In the genomic region with DNA sequence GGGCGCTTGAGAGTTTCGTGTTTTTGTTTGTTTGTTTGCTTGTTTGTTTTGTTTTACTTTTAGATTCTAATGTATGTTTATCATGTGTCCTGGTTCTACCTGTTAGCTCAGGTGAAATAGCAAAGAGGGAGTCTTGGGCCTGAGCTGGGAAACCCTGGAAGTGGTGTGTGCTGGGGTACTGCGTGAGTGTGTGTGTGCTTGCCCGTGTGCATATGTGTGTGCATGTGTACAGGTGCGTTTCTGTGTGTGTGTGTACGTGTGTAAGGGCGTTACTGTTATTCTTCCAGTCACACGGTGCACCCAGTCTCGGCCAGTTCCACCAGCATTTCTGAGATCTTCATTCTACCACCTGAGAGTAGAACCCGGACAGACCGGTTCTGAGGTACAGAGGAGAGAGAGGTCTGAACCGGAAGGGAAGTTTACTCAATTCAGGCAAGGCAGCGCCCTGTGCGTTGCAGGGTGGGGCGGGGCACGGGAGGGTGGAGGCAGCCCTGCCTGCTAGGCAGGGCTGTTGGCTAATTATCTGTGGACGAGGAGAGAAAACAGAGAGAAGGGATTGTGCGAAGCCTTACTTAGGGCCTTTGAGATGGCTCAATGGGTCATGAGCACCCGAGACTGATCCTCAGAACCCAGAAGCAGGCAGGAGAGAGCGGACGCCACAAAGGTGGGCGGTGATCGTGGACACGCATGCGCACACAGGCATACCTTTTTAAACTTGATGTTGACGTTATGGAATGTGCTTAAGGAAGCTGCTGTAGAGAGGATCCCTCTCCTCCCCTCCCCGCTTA, we compare ENCODE assay signal across 8 mouse cellular contexts. TPM values are rescaled to one million over a fixed set of nuclear protein-coding genes. Genes with fewer than 3 reads are reported as not detected.
DNase-seq lines count a peak whose midpoint lies in the region; ATAC-seq and TF ChIP-seq lines count a peak whose summit lies in the region.

No protein-coding gene starts in this region.

- peak overlapping the region; percentile 39 for H3K4me2 ChIP-seq in forebrain, embryonic 14.5 days (ENCODE audit: low read length)

- TF ChIP-seq CTCF in ES-Bruce4 (IDR thresholded peaks at IDR 0.05; ENCODE audit: low read depth, low read length) = no peak

- peak; percentile 53; the same call in 1 of the 2 replicates for TF ChIP-seq EP300 in ES-Bruce4 (IDR thresholded peaks at IDR 0.05; ENCODE audit: insufficient read depth, low read depth, low read length)

- H3K9ac ChIP-seq in ES-Bruce4 (ENCODE audit: low read depth, poor library complexity, severe bottlenecking) = peak overlapping the region; percentile 25; the same call in 1 of the 2 replicates
- peak overlapping the region; percentile 54 for H3K9ac ChIP-seq in forebrain, embryonic 14.5 days (ENCODE audit: low read length)

- 62% methylated on average over 27 of the region's 27 CpGs for WGBS in forebrain, embryonic 14.5 days

- DNase-seq in adrenal gland, adult 2 months = peak; percentile 33
- DNase-seq in adrenal gland, postnatal 14 days = no peak
- DNase-seq in forebrain, embryonic 14.5 days (ENCODE audit: low spot score) = peak; percentile 24
- DNase-seq in kidney, postnatal 36 days = peak; percentile 21 to 32
- peak; percentile 49 to 52 for DNase-seq in thymus, postnatal 36 days
- DNase-seq in gastrocnemius, adult 18-20 months (ENCODE audit: low spot score) = no peak

- peaks cover 2% of the 10 kb centered on the region for H3K4me1 ChIP-seq in ES-Bruce4 (ENCODE audit: control insufficient read depth, insufficient read depth, low read length)
- H3K4me1 ChIP-seq in forebrain, embryonic 14.5 days (ENCODE audit: control insufficient read depth, insufficient read depth, low read length) = no peaks in the 10 kb centered on the region
- H3K4me1 ChIP-seq in megakaryocyte, embryonic 14.5 days = peaks cover 23% of the 10 kb centered on the region

- H3K27me3 ChIP-seq in ES-Bruce4 (ENCODE audit: control insufficient read depth, insufficient read depth, low read length, poor library complexity, severe bottlenecking) = no peaks in the 10 kb centered on the region
- H3K27me3 ChIP-seq in forebrain, embryonic 14.5 days (replicated peaks; ENCODE audit: control insufficient read depth, insufficient read depth, low read length) = no peaks in the 10 kb centered on the region
- H3K27me3 ChIP-seq in megakaryocyte, embryonic 14.5 days (replicated peaks) = no peaks in the 10 kb centered on the region

- TF ChIP-seq POLR2A in ES-Bruce4 (IDR thresholded peaks at IDR 0.05; ENCODE audit: insufficient read depth, low read length) = no peak

- H3K4me3 ChIP-seq in ES-Bruce4 (ENCODE audit: low read depth, low read length) = peak overlapping the region; percentile 38
- peak overlapping the region; percentile 20; the same call in 1 of the 2 replicates for H3K4me3 ChIP-seq in forebrain, embryonic 14.5 days (ENCODE audit: low read depth, low read length)
- peak overlapping the region; percentile 87 for H3K4me3 ChIP-seq in megakaryocyte, embryonic 14.5 days (replicated peaks)

- ATAC-seq in forebrain, embryonic 14.5 days = no peak

- H3K9me3 ChIP-seq in ES-Bruce4 (replicated peaks; ENCODE audit: control insufficient read depth, insufficient read depth, low read length, poor library complexity, severe bottlenecking) = peaks cover 16% of the 10 kb centered on the region
- no peaks in the 10 kb centered on the region for H3K9me3 ChIP-seq in forebrain, embryonic 14.5 days (replicated peaks; ENCODE audit: control insufficient read depth, low read length)
- no peaks in the 10 kb centered on the region for H3K9me3 ChIP-seq in megakaryocyte, embryonic 14.5 days

- no peaks in the 10 kb centered on the region for H3K36me3 ChIP-seq in ES-Bruce4 (ENCODE audit: control insufficient read depth, insufficient read depth, low read length, poor library complexity, severe bottlenecking)
- H3K36me3 ChIP-seq in forebrain, embryonic 14.5 days (ENCODE audit: control insufficient read depth, insufficient read depth, low read length) = no peaks in the 10 kb centered on the region
- H3K36me3 ChIP-seq in megakaryocyte, embryonic 14.5 days (replicated peaks; ENCODE audit: low read length) = no peaks in the 10 kb centered on the region

- H3K27ac ChIP-seq in ES-Bruce4 (ENCODE audit: insufficient read depth, low read length) = peak overlapping the region; percentile 77
- no peak overlapping the region for H3K27ac ChIP-seq in forebrain, embryonic 14.5 days (ENCODE audit: low read depth, low read length)

RNA-seq across cellular contexts. Expression of a gene that starts 25.3 kb away (rescaled TPM):
- 1 to 10 TPM; 3.6 to 8.3 TPM for total RNA-seq in adrenal gland, adult 2 months (2021)
- 2.5 and 4.1 TPM in 2 replicates for polyA plus RNA-seq in adrenal gland, adult 2 months (2012; rRNA removed)
- total RNA-seq in adrenal gland, postnatal 14 days (2021) = 7.3 and 9.7 TPM in 2 replicates
- polyA plus RNA-seq in ES-Bruce4 (2011; ENCODE audit: insufficient read depth, insufficient read length, low read depth, missing spikeins) = 4.7 and 5.2 TPM in 2 replicates
- 24.3 and 26.1 TPM in 2 replicates for polyA plus RNA-seq in forebrain, embryonic 14.5 days (2014; fragmentation: Nextera tagmentation; extraction: Ambion mirVana)
- 4.6 and 9.8 TPM in 2 replicates for polyA plus RNA-seq in megakaryocyte, embryonic 14.5 days (2012; ENCODE audit: insufficient read depth, low replicate concordance)
- 1 to 10 TPM; 1.3 to 1.4 TPM for total RNA-seq in gastrocnemius, adult 18-20 months (2021)

RNA-seq across cellular contexts. Expression of a gene that starts 40.6 kb away (rescaled TPM):
- 10 to 100 TPM; 29.7 to 45.8 TPM for total RNA-seq in adrenal gland, adult 2 months (2021)
- 23.5 and 25.1 TPM in 2 replicates for polyA plus RNA-seq in adrenal gland, adult 2 months (2012; rRNA removed)
- total RNA-seq in adrenal gland, postnatal 14 days (2021) = 59.6 and 66.3 TPM in 2 replicates
- 123 and 146 TPM in 2 replicates for polyA plus RNA-seq in ES-Bruce4 (2011; ENCODE audit: insufficient read depth, insufficient read length, low read depth, missing spikeins)
- 3.0 and 6.9 TPM in 2 replicates for polyA plus RNA-seq in forebrain, embryonic 14.5 days (2014; fragmentation: Nextera tagmentation; extraction: Ambion mirVana)
- polyA plus RNA-seq in megakaryocyte, embryonic 14.5 days (2012; ENCODE audit: insufficient read depth, low replicate concordance) = 21.9 and 94.2 TPM in 2 replicates
- 1 to 10 TPM; 3.7 to 7.0 TPM for total RNA-seq in gastrocnemius, adult 18-20 months (2021)

RNA-seq across cellular contexts. Expression of a gene that starts 57.1 kb away (rescaled TPM):
- total RNA-seq in adrenal gland, adult 2 months (2021) = not detected
- not detected in 2 replicates for polyA plus RNA-seq in adrenal gland, adult 2 months (2012; rRNA removed)
- total RNA-seq in adrenal gland, postnatal 14 days (2021) = not detected in 2 replicates
- polyA plus RNA-seq in ES-Bruce4 (2011; ENCODE audit: insufficient read depth, insufficient read length, low read depth, missing spikeins) = not detected in 2 replicates
- polyA plus RNA-seq in forebrain, embryonic 14.5 days (2014; fragmentation: Nextera tagmentation; extraction: Ambion mirVana) = not detected in 2 replicates
- polyA plus RNA-seq in megakaryocyte, embryonic 14.5 days (2012; ENCODE audit: insufficient read depth, low replicate concordance) = 0.94 TPM in 1 of 2 replicates, not detected in the other
- total RNA-seq in gastrocnemius, adult 18-20 months (2021) = not detected

RNA-seq across cellular contexts. Expression of a gene that starts 59.3 kb away (rescaled TPM):
- total RNA-seq in adrenal gland, adult 2 months (2021) = 1 to 10 TPM; 3.0 to 5.0 TPM
- 0.49 and 0.99 TPM in 2 replicates for polyA plus RNA-seq in adrenal gland, adult 2 months (2012; rRNA removed)
- 2.6 and 11.3 TPM in 2 replicates for total RNA-seq in adrenal gland, postnatal 14 days (2021)
- 9.9 TPM in 2 replicates for polyA plus RNA-seq in ES-Bruce4 (2011; ENCODE audit: insufficient read depth, insufficient read length, low read depth, missing spikeins)
- 4.5 and 4.8 TPM in 2 replicates for polyA plus RNA-seq in forebrain, embryonic 14.5 days (2014; fragmentation: Nextera tagmentation; extraction: Ambion mirVana)
- polyA plus RNA-seq in megakaryocyte, embryonic 14.5 days (2012; ENCODE audit: insufficient read depth, low replicate concordance) = not detected in 2 replicates
- total RNA-seq in gastrocnemius, adult 18-20 months (2021) = under 1 TPM; 0.48 to 0.93 TPM

Comparison
In these comparisons a context has a peak if more than half of its experiments do, and no peak if none do; other contexts are left out.
1. DNase-seq: peak in adrenal gland, adult 2 months (single experiment), forebrain, embryonic 14.5 days (single experiment), kidney, postnatal 36 days (2 of 2) and thymus, postnatal 36 days (2 of 2); none in adrenal gland, postnatal 14 days (single experiment) and gastrocnemius, adult 18-20 months (single experiment).
2. H3K4me3 ChIP-seq: peak in every context shown above with its lines; median percentile 87 in megakaryocyte, embryonic 14.5 days; 38 in ES-Bruce4; 20 in forebrain, embryonic 14.5 days.